Mouse (Mus musculus): ENCODE measurements around the gene Map3k14. TPM values are rescaled to one million over a fixed set of nuclear protein-coding genes. Genes with fewer than 3 reads are reported as not detected.
"Not testable (repeated sequence)": the region's sequence is repeated elsewhere in the genome, so short reads cannot be mapped to it uniquely, and the experiment has no call there.

The Map3k14 gene
- total and polyA plus RNA-seq, 2 experiments = 1.4 to 2.1 TPM

DNA sequence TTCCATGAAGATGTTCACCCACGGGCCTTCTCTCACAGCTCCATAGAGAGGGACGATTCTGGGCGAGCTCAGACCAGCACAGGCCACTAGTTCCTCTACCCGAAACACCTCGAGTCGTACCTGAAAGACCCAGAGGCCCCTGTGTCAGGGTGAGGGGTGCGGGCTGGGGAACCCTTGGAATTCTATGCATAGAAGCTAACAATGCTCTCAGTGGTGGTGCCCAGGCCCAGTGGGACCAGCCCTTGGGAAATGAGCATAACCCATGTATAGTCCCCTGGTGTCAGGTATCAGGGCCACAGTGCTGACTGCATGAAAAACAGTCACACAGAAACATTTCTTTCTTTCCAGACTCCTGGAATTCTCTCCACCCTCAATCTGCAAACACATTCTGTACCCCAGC is 35.9 kb downstream of the Map3k14 start:
- DNase-seq (ENCODE audit: extremely low read depth, low read depth, low spot score) = no peak
- no peaks in the 10 kb centered on the region for H3K4me1 ChIP-seq (ENCODE audit: control insufficient read depth, insufficient read depth, low read length)
- H3K27ac ChIP-seq (replicated peaks; ENCODE audit: insufficient read depth, low read depth, low read length) = no peak overlapping the region
- H3K4me3 ChIP-seq (ENCODE audit: insufficient read depth, low read depth, low read length) = no peak overlapping the region
- H3K79me2 ChIP-seq (ENCODE audit: control insufficient read depth, insufficient read depth, low read length) = no peaks in the 10 kb centered on the region
- no peaks in the 10 kb centered on the region for H3K36me3 ChIP-seq (ENCODE audit: control insufficient read depth, insufficient read depth, low read length)
- no peak for TF ChIP-seq POLR2A (IDR thresholded peaks at IDR 0.05; ENCODE audit: extremely low read depth, insufficient read depth, low read length)
- TF ChIP-seq CTCF (IDR thresholded peaks at IDR 0.05; ENCODE audit: low read depth, low read length) = no peak
- no peak overlapping the region for H3K9ac ChIP-seq (ENCODE audit: low read depth, low read length)
- 95% methylated on average over 7 of the region's 7 CpGs for WGBS
- no peaks in the 10 kb centered on the region for H3K27me3 ChIP-seq (ENCODE audit: control insufficient read depth, insufficient read depth, low read length)

DNA sequence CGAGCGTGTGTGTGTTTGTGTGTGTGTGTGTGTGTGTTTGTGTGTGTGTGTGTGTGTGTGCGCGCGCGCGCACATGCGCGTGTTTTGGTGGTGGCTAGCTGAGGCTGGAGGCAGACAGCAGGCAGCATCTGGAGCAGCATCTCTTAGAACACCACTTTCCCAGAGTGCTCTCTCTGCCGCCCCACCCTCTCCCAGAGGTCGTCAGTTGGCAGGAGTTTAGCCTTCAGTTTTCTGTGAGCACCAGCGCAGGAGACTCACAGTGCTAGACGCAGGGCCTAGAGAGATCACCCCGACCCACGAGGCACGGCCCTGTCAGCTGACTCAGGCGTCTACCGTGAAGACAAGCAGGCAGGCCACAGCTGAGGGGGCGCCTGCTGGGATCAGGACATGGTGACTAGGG is 36.6 kb downstream of the Map3k14 start:
- TF ChIP-seq POLR2A (IDR thresholded peaks at IDR 0.05; ENCODE audit: extremely low read depth, insufficient read depth, low read length) = no peak
- no peak for TF ChIP-seq CTCF (IDR thresholded peaks at IDR 0.05; ENCODE audit: low read depth, low read length)
- DNase-seq (ENCODE audit: extremely low read depth, low read depth, low spot score) = no peak
- no peak overlapping the region for H3K9ac ChIP-seq (ENCODE audit: low read depth, low read length)
- 97% methylated on average over 19 of the region's 19 CpGs for WGBS
- no peaks in the 10 kb centered on the region for H3K36me3 ChIP-seq (ENCODE audit: control insufficient read depth, insufficient read depth, low read length)
- H3K27me3 ChIP-seq (ENCODE audit: control insufficient read depth, insufficient read depth, low read length) = no peaks in the 10 kb centered on the region
- H3K4me3 ChIP-seq (ENCODE audit: insufficient read depth, low read depth, low read length) = no peak overlapping the region
- H3K4me1 ChIP-seq (ENCODE audit: control insufficient read depth, insufficient read depth, low read length) = no peaks in the 10 kb centered on the region
- H3K27ac ChIP-seq (replicated peaks; ENCODE audit: insufficient read depth, low read depth, low read length) = no peak overlapping the region
- no peaks in the 10 kb centered on the region for H3K79me2 ChIP-seq (ENCODE audit: control insufficient read depth, insufficient read depth, low read length)

- H3K9ac ChIP-seq (ENCODE audit: low read depth, low read length) = no peak overlapping the region
- no peak overlapping the region for H3K4me3 ChIP-seq (ENCODE audit: insufficient read depth, low read depth, low read length)
- no peak for TF ChIP-seq POLR2A (IDR thresholded peaks at IDR 0.05; ENCODE audit: extremely low read depth, insufficient read depth, low read length)
- TF ChIP-seq CTCF (IDR thresholded peaks at IDR 0.05; ENCODE audit: low read depth, low read length) = no peak
- no peaks in the 10 kb centered on the region; the same call in 1 of the 2 replicates for H3K36me3 ChIP-seq (ENCODE audit: control insufficient read depth, insufficient read depth, low read length)
- H3K27ac ChIP-seq (replicated peaks; ENCODE audit: insufficient read depth, low read depth, low read length) = no peak overlapping the region
- 95% methylated on average over 2 of the region's 2 CpGs for WGBS
- no peaks in the 10 kb centered on the region for H3K4me1 ChIP-seq (ENCODE audit: control insufficient read depth, insufficient read depth, low read length)
- no peaks in the 10 kb centered on the region for H3K27me3 ChIP-seq (ENCODE audit: control insufficient read depth, insufficient read depth, low read length)
- no peaks in the 10 kb centered on the region for H3K79me2 ChIP-seq (ENCODE audit: control insufficient read depth, insufficient read depth, low read length)
- no peak for DNase-seq (ENCODE audit: extremely low read depth, low read depth, low spot score)
These were observed 37.7 kb downstream of the Map3k14 start for GRCm38 (mm10) chr11:103229608-103230007.

DNA sequence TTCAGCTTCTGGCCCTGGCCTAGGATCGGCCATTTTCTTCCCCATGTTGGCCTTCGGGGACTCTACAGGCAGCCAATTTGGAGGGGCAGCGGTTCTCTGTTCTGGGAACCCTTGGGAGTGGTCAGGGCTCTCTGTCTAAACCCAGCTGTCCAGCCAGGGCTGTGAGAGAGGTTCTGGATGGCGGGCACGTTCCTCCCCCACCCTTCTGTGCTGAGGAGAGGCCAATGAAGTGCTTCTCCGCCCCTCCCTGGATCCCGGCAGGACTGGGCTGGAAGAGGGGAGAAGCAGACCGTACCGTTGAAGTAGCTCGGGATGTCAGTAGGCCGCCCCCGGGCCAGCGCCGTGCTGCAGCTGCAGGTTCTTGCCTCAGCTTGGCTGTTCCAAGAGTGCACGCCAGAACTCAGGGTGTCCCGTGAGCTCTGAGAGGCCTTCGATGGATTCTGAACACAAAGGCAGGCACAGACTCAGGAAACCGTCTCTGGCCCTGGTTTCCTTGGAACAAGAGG is 43.3 kb downstream of the Map3k14 start:
- Histone ChIP-seq H3K36me3 (ENCODE audit: control insufficient read depth, insufficient read depth, low read length) (no peaks in the 10 kb centered on the region; the same call in 1 of the 2 replicates), H3K4me3 (ENCODE audit: insufficient read depth, low read depth, low read length) (peak overlapping the region; percentile 18; the same call in 1 of the 2 replicates), H3K27me3 (ENCODE audit: control insufficient read depth, insufficient read depth, low read length) (no peaks in the 10 kb centered on the region), H3K9ac (ENCODE audit: low read depth, low read length) (no peak overlapping the region), H3K79me2 (ENCODE audit: control insufficient read depth, insufficient read depth, low read length) (no peaks in the 10 kb centered on the region), H3K27ac (replicated peaks; ENCODE audit: insufficient read depth, low read depth, low read length) (peak overlapping the region; percentile 62), H3K4me1 (ENCODE audit: control insufficient read depth, insufficient read depth, low read length) (no peaks in the 10 kb centered on the region)
- 76% methylated on average over 18 of the region's 18 CpGs for WGBS
- TF ChIP-seq CTCF (IDR thresholded peaks at IDR 0.05; ENCODE audit: low read depth, low read length) (no peak), POLR2A (IDR thresholded peaks at IDR 0.05; ENCODE audit: extremely low read depth, insufficient read depth, low read length) (no peak)
- no peak for DNase-seq (ENCODE audit: extremely low read depth, low read depth, low spot score)

GRCm38 (mm10) chr11:103223444-103223843 is 43.8 kb downstream of the Map3k14 start:
- H3K36me3 ChIP-seq (ENCODE audit: control insufficient read depth, insufficient read depth, low read length) = no peaks in the 10 kb centered on the region; the same call in 1 of the 2 replicates
- H3K79me2 ChIP-seq (ENCODE audit: control insufficient read depth, insufficient read depth, low read length) = no peaks in the 10 kb centered on the region
- H3K4me3 ChIP-seq (ENCODE audit: insufficient read depth, low read depth, low read length) = no peak overlapping the region
- DNase-seq (ENCODE audit: extremely low read depth, low read depth, low spot score) = peak; percentile 21
- TF ChIP-seq POLR2A (IDR thresholded peaks at IDR 0.05; ENCODE audit: extremely low read depth, insufficient read depth, low read length) (no peak), CTCF (IDR thresholded peaks at IDR 0.05; ENCODE audit: low read depth, low read length) (no peak)
- H3K27me3 ChIP-seq (ENCODE audit: control insufficient read depth, insufficient read depth, low read length) = no peaks in the 10 kb centered on the region
- no peak overlapping the region for H3K27ac ChIP-seq (replicated peaks; ENCODE audit: insufficient read depth, low read depth, low read length)
- WGBS = 75% methylated on average over 10 of the region's 10 CpGs
- no peak overlapping the region for H3K9ac ChIP-seq (ENCODE audit: low read depth, low read length)
- no peaks in the 10 kb centered on the region for H3K4me1 ChIP-seq (ENCODE audit: control insufficient read depth, insufficient read depth, low read length)

DNA sequence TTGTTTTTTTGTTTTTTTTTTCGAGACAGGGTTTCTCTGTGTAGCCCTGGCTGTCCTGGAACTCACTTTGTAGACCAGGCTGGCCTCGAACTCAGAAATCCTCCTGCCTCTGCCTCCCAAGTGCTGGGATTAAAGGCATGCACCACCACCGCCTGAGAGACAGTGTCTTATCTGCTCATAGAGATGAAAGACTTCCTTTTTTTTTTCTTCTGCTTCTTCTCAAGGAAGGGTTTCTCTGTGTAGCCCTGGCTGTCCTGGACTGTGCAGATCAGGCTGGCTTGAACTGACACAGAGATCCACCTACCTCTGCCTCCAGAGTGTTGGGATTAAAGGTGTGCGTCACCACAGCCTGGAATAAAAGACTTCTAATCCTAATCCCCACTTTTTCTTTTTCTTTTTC is 44.6 kb downstream of the Map3k14 start:
- not testable (repeated sequence) for H3K4me3 ChIP-seq (ENCODE audit: insufficient read depth, low read depth, low read length); H3K27ac ChIP-seq (replicated peaks; ENCODE audit: insufficient read depth, low read depth, low read length); H3K4me1 ChIP-seq (ENCODE audit: control insufficient read depth, insufficient read depth, low read length); H3K79me2 ChIP-seq (ENCODE audit: control insufficient read depth, insufficient read depth, low read length); DNase-seq (ENCODE audit: extremely low read depth, low read depth, low spot score); H3K9ac ChIP-seq (ENCODE audit: low read depth, low read length); H3K27me3 ChIP-seq (ENCODE audit: control insufficient read depth, insufficient read depth, low read length); H3K36me3 ChIP-seq (ENCODE audit: control insufficient read depth, insufficient read depth, low read length)
- 80% methylated on average over 4 of the region's 4 CpGs for WGBS

Data from liver, adult 2 months (tissue).